Mouse (Mus musculus): ENCODE results near the gene Polq.

The Polq gene

GRCm38 (mm10) chr16:37011061-37011921, at the start of gene Polq:
Polq (plus strand) TSS chr16:37011786.
- peak; percentile 79 for DNase-seq (ENCODE audit: extremely low read depth, insufficient read length, low spot score)

DNA sequence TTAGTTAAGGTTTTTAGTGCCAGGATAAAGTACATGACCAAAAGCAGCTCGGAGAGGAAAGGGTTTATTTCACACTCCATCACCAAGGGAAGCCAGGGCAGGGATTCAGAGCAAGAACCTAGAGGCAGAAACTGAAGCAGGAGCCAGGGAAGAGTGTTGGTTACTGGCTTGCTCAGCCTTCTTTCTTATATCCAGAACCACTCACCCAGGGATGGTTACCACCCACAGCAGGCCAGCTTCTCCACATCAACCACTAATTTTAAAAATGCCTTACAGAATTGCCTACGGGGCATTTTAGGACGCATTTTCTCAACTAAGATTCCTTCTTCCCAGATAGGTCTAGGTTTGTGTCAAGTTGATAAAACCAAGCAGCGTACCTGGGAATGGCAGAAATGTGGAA, 48.2 kb upstream of the Polq start:
- no peak for DNase-seq (ENCODE audit: extremely low read depth, insufficient read length, low spot score)

- DNase-seq (ENCODE audit: extremely low read depth, insufficient read length, low spot score), result no peak
These were observed 32.5 kb upstream of the Polq start for GRCm38 (mm10) chr16:36979127-36979526.

- DNase-seq (ENCODE audit: extremely low read depth, insufficient read length, low spot score), result no peak
These were observed 27.8 kb upstream of the Polq start for GRCm38 (mm10) chr16:36983796-36984195.

GRCm38 (mm10) chr16:36985636-36986042, 25.9 kb upstream of the Polq start:
- peak; percentile 34 for DNase-seq (ENCODE audit: extremely low read depth, insufficient read length, low spot score)

- no peak for DNase-seq (ENCODE audit: extremely low read depth, insufficient read length, low spot score)
These were observed 24.2 kb upstream of the Polq start for GRCm38 (mm10) chr16:36987399-36987798.

GRCm38 (mm10) chr16:36988066-36988465, 23.5 kb upstream of the Polq start:
- DNase-seq (ENCODE audit: extremely low read depth, insufficient read length, low spot score), result no peak

DNA sequence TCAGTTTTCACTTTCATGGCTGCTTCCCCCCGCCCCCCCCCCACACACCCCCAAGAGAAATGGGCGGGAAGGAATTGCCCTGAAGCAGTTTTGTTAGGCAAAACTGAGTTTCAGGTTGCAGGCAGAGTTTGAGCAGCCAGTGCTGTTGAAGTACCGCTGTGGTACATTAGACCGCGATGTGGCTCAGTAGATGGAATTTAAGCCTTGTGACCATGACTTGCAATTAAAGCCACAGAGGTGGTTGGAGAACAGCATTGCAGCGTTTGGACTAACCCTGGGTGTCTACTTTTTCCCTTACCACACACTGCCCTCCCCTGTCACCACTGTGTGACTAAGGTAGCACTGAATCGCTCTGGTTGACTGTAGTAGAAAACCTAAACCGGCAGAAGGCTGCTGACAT, 22.1 kb upstream of the Polq start:
- DNase-seq (ENCODE audit: extremely low read depth, insufficient read length, low spot score), result peak; percentile 47

DNA sequence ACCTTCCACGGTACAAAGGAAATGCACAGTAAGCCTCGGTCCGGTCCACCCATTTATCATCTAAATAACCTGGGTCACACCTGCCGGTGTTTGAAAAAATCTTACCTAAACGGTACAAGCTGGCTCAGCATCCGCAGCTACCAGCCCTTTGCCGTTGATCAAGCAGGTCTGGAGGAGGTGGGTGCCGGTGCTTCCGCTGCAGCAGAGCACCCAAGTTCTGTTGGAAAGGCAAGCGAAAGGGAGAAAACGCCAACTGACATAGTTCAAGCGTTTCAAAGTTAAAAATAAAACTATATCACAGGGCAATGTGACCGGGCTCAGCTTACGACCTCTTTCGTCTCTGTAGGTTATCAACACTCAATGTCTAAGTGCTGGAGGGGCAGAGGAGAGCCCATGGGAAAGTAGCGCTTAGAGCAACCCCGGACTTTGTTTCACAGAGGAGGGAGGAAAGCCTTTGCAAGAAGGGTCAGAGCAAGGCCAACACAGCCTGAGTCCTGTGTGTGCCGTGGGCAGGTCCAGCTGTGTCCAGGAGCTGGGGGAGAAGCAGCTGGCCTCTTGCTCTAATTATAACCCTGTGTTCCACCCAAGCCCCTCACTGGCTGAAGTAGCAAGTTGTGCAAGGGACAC, 21.5 kb upstream of the Polq start, which contains the start of gene Fbxo40:
TSS of gene Fbxo40 (minus strand) at position 469 of the 627 bp plus-strand sequence.
- DNase-seq (ENCODE audit: extremely low read depth, insufficient read length, low spot score), result no peak

DNA sequence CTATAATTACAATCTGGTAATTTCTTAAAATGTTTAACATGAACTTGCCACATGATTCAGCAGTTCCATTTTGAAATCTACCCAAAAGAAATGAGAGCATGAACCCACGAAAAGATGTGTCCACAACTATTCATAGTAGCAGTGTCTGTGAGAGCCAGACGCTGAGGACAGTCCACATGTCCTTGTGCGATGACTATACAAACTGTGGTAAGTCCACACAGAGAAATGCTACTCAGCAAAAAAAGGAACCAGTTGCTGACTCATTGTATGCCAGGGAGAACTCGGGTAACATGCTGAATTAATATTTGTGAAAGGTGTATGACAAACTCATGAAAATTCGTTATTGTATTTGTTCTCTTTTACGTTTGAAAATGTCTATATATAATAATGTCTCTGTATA, 13.9 kb upstream of the Polq start:
- no peak for DNase-seq (ENCODE audit: extremely low read depth, insufficient read length, low spot score)

GRCm38 (mm10) chr16:36999366-36999972, 12.1 kb upstream of the Polq start:
- DNase-seq (ENCODE audit: extremely low read depth, insufficient read length, low spot score), result no peak

DNA sequence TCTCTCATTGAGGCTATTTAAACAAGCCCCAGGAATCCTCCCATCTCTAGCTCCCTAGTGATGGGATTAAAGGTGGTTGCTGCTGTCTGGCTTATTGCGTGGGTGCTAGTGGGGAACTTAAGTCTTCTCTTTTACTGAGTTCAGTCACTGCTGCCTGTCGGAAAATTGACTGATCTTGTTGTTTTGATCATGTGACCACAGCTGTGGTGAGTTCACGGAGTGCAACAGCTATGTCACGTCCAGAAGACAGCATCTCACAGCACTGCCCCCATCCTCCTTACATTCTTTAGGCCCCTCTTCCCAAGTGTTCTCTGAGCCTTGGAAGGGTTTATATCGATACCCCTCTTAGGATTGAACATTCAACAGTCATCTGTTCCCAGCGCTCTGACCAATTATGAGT, 2.3 kb upstream of the Polq start:
- DNase-seq (ENCODE audit: extremely low read depth, insufficient read length, low spot score), result no peak

GRCm38 (mm10) chr16:37010370-37010769, 1.2 kb upstream of the Polq start:
- DNase-seq (ENCODE audit: extremely low read depth, insufficient read length, low spot score), result peak; percentile 26

GRCm38 (mm10) chr16:37011922-37012289, 320 bp downstream of the Polq start:
- no peak for DNase-seq (ENCODE audit: extremely low read depth, insufficient read length, low spot score)

- DNase-seq (ENCODE audit: extremely low read depth, insufficient read length, low spot score), result no peak
These were observed 750 bp downstream of the Polq start for GRCm38 (mm10) chr16:37012336-37012735.

- no peak for DNase-seq (ENCODE audit: extremely low read depth, insufficient read length, low spot score)
These were observed 16.0 kb downstream of the Polq start for GRCm38 (mm10) chr16:37027581-37027980.

- no peak for DNase-seq (ENCODE audit: extremely low read depth, insufficient read length, low spot score)
These were observed 20.4 kb downstream of the Polq start for GRCm38 (mm10) chr16:37031996-37032395.

GRCm38 (mm10) chr16:37034751-37035150, 23.2 kb downstream of the Polq start:
- no peak for DNase-seq (ENCODE audit: extremely low read depth, insufficient read length, low spot score)

DNA sequence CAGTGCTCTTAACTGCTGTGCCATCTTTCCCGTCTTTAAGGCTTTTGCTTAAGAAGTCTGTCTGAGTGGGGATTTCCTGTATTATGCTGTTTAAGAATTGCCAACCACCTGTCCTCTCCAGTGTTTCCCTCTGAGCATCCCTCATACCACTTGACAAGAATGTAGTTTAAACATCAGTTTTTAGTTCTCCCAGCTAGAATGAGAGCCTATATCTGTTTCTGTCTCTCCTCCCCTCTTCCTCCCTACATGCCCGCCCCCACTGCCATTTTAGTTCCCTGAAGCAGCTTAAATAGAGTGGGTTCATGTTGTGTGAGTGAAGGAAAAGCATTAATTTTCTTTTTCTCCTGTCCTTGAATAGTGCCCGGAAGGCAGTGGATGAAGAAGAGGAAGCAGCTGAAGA, 48.0 kb downstream of the Polq start:
- no peak for DNase-seq (ENCODE audit: extremely low read depth, insufficient read length, low spot score)

DNA sequence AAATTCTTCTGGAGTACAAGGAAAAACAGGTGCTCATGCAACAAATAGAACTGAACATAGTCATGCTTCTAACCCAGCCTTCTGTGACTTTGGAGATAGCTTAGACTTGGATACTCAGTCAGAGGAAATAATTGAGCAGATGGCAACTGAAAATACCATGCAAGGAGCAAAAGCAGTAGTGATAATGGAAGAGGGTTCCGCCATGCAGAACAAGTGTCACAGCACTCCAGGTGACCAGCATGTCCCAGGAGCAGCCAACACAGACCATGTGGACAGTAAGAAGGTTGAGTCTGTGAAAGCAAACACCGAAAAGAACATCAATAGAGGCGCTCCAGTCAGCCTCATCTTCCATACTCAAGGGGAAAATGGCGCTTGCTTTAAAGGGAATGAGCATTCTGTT, 49.7 kb downstream of the Polq start:
- DNase-seq (ENCODE audit: extremely low read depth, insufficient read length, low spot score), result no peak

DNA sequence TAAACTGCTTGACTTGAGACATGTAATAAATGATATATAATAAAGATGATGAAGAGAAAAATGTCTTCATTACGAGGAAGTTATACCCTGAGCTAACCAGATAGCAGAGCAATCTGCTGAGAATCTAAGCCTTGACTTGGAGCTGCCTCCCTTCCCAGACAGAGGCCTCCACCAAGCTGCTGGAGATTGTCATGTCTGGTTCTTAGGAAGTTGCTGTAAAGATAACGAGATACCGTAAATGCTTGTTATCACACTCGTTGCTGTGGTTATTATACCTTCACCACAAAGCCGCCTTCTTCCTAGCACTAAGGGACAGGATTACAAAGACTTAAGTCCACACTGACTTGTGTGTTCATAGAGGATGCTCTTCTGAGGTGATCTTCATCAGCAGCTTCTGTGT, 60.8 kb downstream of the Polq start:
- DNase-seq (ENCODE audit: extremely low read depth, insufficient read length, low spot score), result no peak

DNA sequence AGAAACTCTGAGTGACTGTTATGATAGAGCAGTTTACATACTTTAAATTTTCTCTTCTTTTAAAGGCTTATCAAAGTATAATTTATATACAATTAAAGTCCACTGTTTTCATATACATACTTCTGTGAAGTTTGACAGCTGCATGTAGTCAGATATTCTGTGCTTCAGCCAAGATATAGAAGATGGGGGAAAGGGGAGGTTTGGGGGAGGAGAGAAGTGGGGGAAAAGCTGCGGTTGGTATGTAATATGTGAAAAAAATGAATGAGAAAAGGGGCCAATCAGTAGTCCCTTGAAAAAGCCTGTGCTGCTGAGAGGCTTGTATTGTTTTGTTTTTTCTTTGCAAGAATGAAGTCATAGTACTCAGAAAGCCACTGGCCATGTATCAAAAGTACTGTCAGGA, 78.1 kb downstream of the Polq start:
- DNase-seq (ENCODE audit: extremely low read depth, insufficient read length, low spot score), result no peak

Data from 3134 (cell line).